ENCODE assay signal across 8 mouse cellular contexts in the genomic region with DNA sequence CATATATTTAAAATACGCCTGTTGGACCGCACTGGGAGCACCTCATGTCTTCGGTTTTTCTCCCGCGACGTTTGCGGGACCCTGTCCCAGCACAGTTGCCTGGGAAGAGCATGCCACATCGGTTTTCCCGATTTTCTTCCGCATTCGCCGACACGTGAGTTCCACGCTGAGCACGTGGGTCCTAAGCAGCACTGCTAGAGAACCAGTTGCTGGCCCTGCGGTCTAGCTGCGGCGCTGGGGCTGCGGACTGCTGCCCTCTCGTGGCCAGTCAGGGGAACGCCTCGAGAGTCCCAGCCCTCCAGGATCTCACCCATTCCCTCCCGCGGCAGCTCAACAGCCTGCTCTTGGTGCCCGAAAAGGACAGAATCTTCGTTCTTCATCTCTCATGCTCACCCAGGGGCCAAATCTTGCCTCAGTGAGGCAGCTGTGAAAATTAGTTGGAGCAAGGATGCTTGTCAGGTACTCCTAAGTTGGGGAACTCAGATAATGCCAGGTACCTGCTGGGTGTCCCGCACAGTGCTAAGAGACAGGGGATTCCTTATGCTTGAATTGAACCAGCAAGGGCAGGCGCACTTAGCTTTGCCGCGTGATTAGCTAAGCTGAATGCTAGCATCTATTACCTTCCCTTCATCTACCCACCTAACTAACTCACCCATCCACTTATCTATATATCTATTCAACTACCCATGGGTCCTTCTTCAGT. TPM values are rescaled to one million over a fixed set of nuclear protein-coding genes. Genes with fewer than 3 reads are reported as not detected.
DNase-seq lines count a peak whose midpoint lies in the region; ATAC-seq and TF ChIP-seq lines count a peak whose summit lies in the region.

No protein-coding gene starts in this region.

- peak; percentile 61; the same call in 1 of the 2 replicates for ATAC-seq in G1E (ENCODE audit: extremely low read depth, insufficient number of reproducible peaks, low FRiP score, poor library complexity, severe bottlenecking)
- peak; percentile 94 for ATAC-seq in forebrain, embryonic 16.5 days
- peak; percentile 84 for ATAC-seq in lung, postnatal 0 days

- peak; percentile 97 for TF ChIP-seq CTCF in G1E (IDR thresholded peaks at IDR 0.05; ENCODE audit: low read depth, low read length)
- TF ChIP-seq CTCF in lung, postnatal 0 days (IDR thresholded peaks at IDR 0.05), result peak; percentile 99

- no peak overlapping the region; the same call in 1 of the 2 replicates for H3K27ac ChIP-seq in forebrain, embryonic 16.5 days (ENCODE audit: low read length)
- H3K27ac ChIP-seq in lung, postnatal 0 days (ENCODE audit: low read length), result no peak overlapping the region

- DNase-seq in G1E (ENCODE audit: low spot score), result peak; percentile 89
- peak; percentile 79 for DNase-seq in cerebellum, adult 11-12 months
- peak; percentile 94 for DNase-seq in heart, postnatal 4 days
- DNase-seq in layer of hippocampus, adult 9-11 months, result peak; percentile 83
- peak; percentile 94 for DNase-seq in lung, postnatal 0 days (ENCODE audit: low spot score)
- peak; percentile 82 for DNase-seq in ovary, postnatal 14 days (ENCODE audit: low spot score)
- peak; percentile 85 for DNase-seq in thymus, postnatal 14 days

- WGBS in forebrain, embryonic 16.5 days, result 8% methylated on average over 30 of the region's 30 CpGs
- WGBS in lung, postnatal 0 days, result 9% methylated on average over 30 of the region's 30 CpGs

- peaks cover 44% of the 10 kb centered on the region for H3K4me1 ChIP-seq in G1E (ENCODE audit: insufficient read depth, low read depth, low read length)
- H3K4me1 ChIP-seq in forebrain, embryonic 16.5 days (replicated peaks; ENCODE audit: control insufficient read depth, insufficient read depth, low read length), result peaks cover 20% of the 10 kb centered on the region
- H3K4me1 ChIP-seq in lung, postnatal 0 days (ENCODE audit: insufficient read depth, low read depth, low read length), result peaks cover 12% of the 10 kb centered on the region; the same call in 1 of the 2 replicates

- H3K4me2 ChIP-seq in forebrain, embryonic 16.5 days (ENCODE audit: low read length), result peak overlapping the region; percentile 67
- peak overlapping the region; percentile 55 for H3K4me2 ChIP-seq in lung, postnatal 0 days (replicated peaks; ENCODE audit: low read depth, low read length)

- no peak for TF ChIP-seq EP300 in lung, postnatal 0 days (IDR thresholded peaks at IDR 0.05)

- peaks cover 2% of the 10 kb centered on the region; the same call in 1 of the 2 replicates for H3K9me3 ChIP-seq in G1E (replicated peaks)
- no peaks in the 10 kb centered on the region for H3K9me3 ChIP-seq in forebrain, embryonic 16.5 days (ENCODE audit: control insufficient read depth, low read length)
- no peaks in the 10 kb centered on the region for H3K9me3 ChIP-seq in lung, postnatal 0 days (ENCODE audit: low read length)

- peak overlapping the region; percentile 45 for H3K9ac ChIP-seq in forebrain, embryonic 16.5 days (replicated peaks; ENCODE audit: low read depth, low read length)
- no peak overlapping the region for H3K9ac ChIP-seq in lung, postnatal 0 days (replicated peaks; ENCODE audit: low read depth)

- peaks cover 33% of the 10 kb centered on the region for H3K36me3 ChIP-seq in G1E (replicated peaks)
- no peaks in the 10 kb centered on the region for H3K36me3 ChIP-seq in forebrain, embryonic 16.5 days (ENCODE audit: control insufficient read depth, insufficient read depth)
- H3K36me3 ChIP-seq in lung, postnatal 0 days (ENCODE audit: insufficient read depth, low read length), result no peaks in the 10 kb centered on the region

- no peaks in the 10 kb centered on the region for H3K27me3 ChIP-seq in G1E (ENCODE audit: insufficient read depth, low read length)
- H3K27me3 ChIP-seq in forebrain, embryonic 16.5 days (replicated peaks; ENCODE audit: control insufficient read depth, insufficient read depth, low read length), result peaks cover 2% of the 10 kb centered on the region; the same call in 1 of the 2 replicates
- H3K27me3 ChIP-seq in lung, postnatal 0 days (replicated peaks; ENCODE audit: insufficient read depth, low read length), result no peaks in the 10 kb centered on the region

- peak overlapping the region; percentile 74 for H3K4me3 ChIP-seq in G1E (ENCODE audit: low read depth, low read length)
- peak overlapping the region; percentile 55 for H3K4me3 ChIP-seq in forebrain, embryonic 16.5 days (replicated peaks; ENCODE audit: low read length)
- H3K4me3 ChIP-seq in lung, postnatal 0 days (ENCODE audit: low read depth, low read length), result 0 out of 2 replicates have a peak overlapping the region, but pooled peaks have one; percentile 11

RNA-seq across cellular contexts. Expression of a gene that starts 30.7 kb away (rescaled TPM):
- total RNA-seq in G1E (2014; fragmentation: Nextera tagmentation) (17.1 and 23.0 TPM in 2 replicates), G1E (2017) (15.0 and 15.7 TPM in 2 replicates)
- polyA plus RNA-seq in G1E (2012), result 30.1 and 36.1 TPM in 2 replicates
- 3.1 and 6.8 TPM in 2 replicates for polyA plus RNA-seq in forebrain, embryonic 16.5 days (2015; fragmentation: Nextera tagmentation; extraction: Ambion mirVana)
- total RNA-seq in heart, postnatal 4 days (2021), result 10 to 100 TPM; 15.0 to 15.2 TPM
- 0.35 and 0.44 TPM in 2 replicates for polyA plus RNA-seq in lung, postnatal 0 days (2015; fragmentation: Nextera tagmentation; extraction: Ambion mirVana)

RNA-seq across cellular contexts. Expression of a gene that starts 41.4 kb away (rescaled TPM):
- total RNA-seq in G1E (2014; fragmentation: Nextera tagmentation), result not detected in 2 replicates
- total RNA-seq in G1E (2017), result not detected in 2 replicates
- polyA plus RNA-seq in G1E (2012), result not detected in 2 replicates
- polyA plus RNA-seq in forebrain, embryonic 16.5 days (2015; fragmentation: Nextera tagmentation; extraction: Ambion mirVana), result not detected in 2 replicates
- 100 to 1,000 TPM; 123 to 128 TPM for total RNA-seq in heart, postnatal 4 days (2021)
- 0.38 and 1.2 TPM in 2 replicates for polyA plus RNA-seq in lung, postnatal 0 days (2015; fragmentation: Nextera tagmentation; extraction: Ambion mirVana)

RNA-seq across cellular contexts. Expression of a gene that starts 46.7 kb away (rescaled TPM):
- total RNA-seq in G1E (2014; fragmentation: Nextera tagmentation), result 6.5 and 8.4 TPM in 2 replicates
- total RNA-seq in G1E (2017), result 7.3 and 7.4 TPM in 2 replicates
- 21.6 and 21.7 TPM in 2 replicates for polyA plus RNA-seq in G1E (2012)
- 16.2 and 19.7 TPM in 2 replicates for polyA plus RNA-seq in forebrain, embryonic 16.5 days (2015; fragmentation: Nextera tagmentation; extraction: Ambion mirVana)
- 1 to 10 TPM; 9.9 to 10.0 TPM for total RNA-seq in heart, postnatal 4 days (2021)
- polyA plus RNA-seq in lung, postnatal 0 days (2015; fragmentation: Nextera tagmentation; extraction: Ambion mirVana), result 15.2 and 16.2 TPM in 2 replicates

RNA-seq across cellular contexts. Expression of a gene that starts 53.2 kb away (rescaled TPM):
- total RNA-seq in G1E (2014; fragmentation: Nextera tagmentation), result 319 and 371 TPM in 2 replicates
- total RNA-seq in G1E (2017), result 182 and 190 TPM in 2 replicates
- polyA plus RNA-seq in G1E (2012), result 526 and 563 TPM in 2 replicates
- polyA plus RNA-seq in forebrain, embryonic 16.5 days (2015; fragmentation: Nextera tagmentation; extraction: Ambion mirVana), result 137 and 138 TPM in 2 replicates
- 100 to 1,000 TPM in 1 of 2 experiments, 10 to 100 TPM in 1; 97.2 to 106 TPM for total RNA-seq in heart, postnatal 4 days (2021)
- polyA plus RNA-seq in lung, postnatal 0 days (2015; fragmentation: Nextera tagmentation; extraction: Ambion mirVana), result 179 and 180 TPM in 2 replicates

RNA-seq across cellular contexts. Expression of a gene that starts 54.9 kb away (rescaled TPM):
- total RNA-seq in G1E (2014; fragmentation: Nextera tagmentation), result 88.0 and 117 TPM in 2 replicates
- total RNA-seq in G1E (2017), result 7.3 and 10.2 TPM in 2 replicates
- polyA plus RNA-seq in G1E (2012), result 22.3 and 24.1 TPM in 2 replicates
- polyA plus RNA-seq in forebrain, embryonic 16.5 days (2015; fragmentation: Nextera tagmentation; extraction: Ambion mirVana), result 5.4 and 5.8 TPM in 2 replicates
- 10 to 100 TPM; 12.6 to 13.4 TPM for total RNA-seq in heart, postnatal 4 days (2021)
- 1.0 and 1.4 TPM in 2 replicates for polyA plus RNA-seq in lung, postnatal 0 days (2015; fragmentation: Nextera tagmentation; extraction: Ambion mirVana)

Comparison
In these comparisons a context has a peak if more than half of its experiments do, and no peak if none do; other contexts are left out.
1. H3K4me3 ChIP-seq: peak in every context shown above with its lines; median percentile 74 in G1E; 55 in forebrain, embryonic 16.5 days; 11 in lung, postnatal 0 days.